Mouse (Mus musculus): Measurements from ENCODE around the gene Nop2. TPM values are rescaled to one million over a fixed set of nuclear protein-coding genes. Genes with fewer than 3 reads are reported as not detected.

The Nop2 gene
- polyA plus RNA-seq, 1 experiment from 2014 or later: 46.8 TPM

DNA sequence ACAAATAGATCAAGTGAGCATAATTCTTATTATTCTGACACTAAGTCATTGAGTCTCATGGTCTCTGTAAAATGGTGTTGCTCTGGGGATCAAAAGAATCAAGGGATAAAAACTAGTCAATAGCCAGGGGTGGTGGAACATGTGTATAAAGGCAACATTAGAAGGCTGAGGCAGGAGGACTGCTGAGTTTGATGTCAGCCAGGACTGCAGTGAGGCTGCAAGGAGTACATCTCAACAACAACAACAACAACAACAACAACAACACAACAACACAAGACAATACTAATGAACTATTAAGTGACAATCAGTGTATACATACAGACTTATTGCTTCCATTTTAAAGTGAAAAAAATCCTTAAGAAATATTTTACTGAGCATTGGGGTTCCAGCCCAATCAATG, 59.1 kb downstream of the Nop2 start:
- Histone ChIP-seq H3K36me3 (ENCODE audit: control insufficient read depth, insufficient read depth, low read length) (peaks cover 54% of the 10 kb centered on the region), H3K27ac (ENCODE audit: low read depth, low read length) (no peak overlapping the region; the same call in 1 of the 2 replicates), H3K27me3 (replicated peaks; ENCODE audit: control insufficient read depth, insufficient read depth, low read length) (no peaks in the 10 kb centered on the region), H3K9ac (ENCODE audit: low read length) (peak overlapping the region; percentile 71), H3K4me1 (ENCODE audit: control insufficient read depth, insufficient read depth, low read length) (peaks cover 7% of the 10 kb centered on the region), H3K4me2 (ENCODE audit: low read length) (peak overlapping the region; percentile 60), H3K9me3 (replicated peaks; ENCODE audit: control insufficient read depth, low read length) (no peaks in the 10 kb centered on the region), H3K4me3 (ENCODE audit: low read depth, low read length) (peak overlapping the region; percentile 51)
- DNase-seq (ENCODE audit: low spot score): peak; percentile 16
- ATAC-seq: no peak

- peak within 1 kb of the TSS; percentile 99 for H3K27ac ChIP-seq (ENCODE audit: low read depth, low read length)
- no peaks in the 10 kb centered on the region for H3K27me3 ChIP-seq (replicated peaks; ENCODE audit: control insufficient read depth, insufficient read depth, low read length)
- H3K9ac ChIP-seq (ENCODE audit: low read length): peak within 1 kb of the TSS; percentile 81
- no peaks in the 10 kb centered on the region for H3K9me3 ChIP-seq (replicated peaks; ENCODE audit: control insufficient read depth, low read length)
- peaks cover 47% of the 10 kb centered on the region for H3K36me3 ChIP-seq (ENCODE audit: control insufficient read depth, insufficient read depth, low read length)
- peak within 1 kb of the TSS; percentile 51 for H3K4me3 ChIP-seq (ENCODE audit: low read depth, low read length)
- WGBS: under 1% methylated on average over 54 of the region's 54 CpGs
- H3K4me1 ChIP-seq (ENCODE audit: control insufficient read depth, insufficient read depth, low read length): peaks cover 7% of the 10 kb centered on the region
- ATAC-seq: peak; percentile 97
- peak; percentile 99 for DNase-seq (ENCODE audit: low spot score)
- H3K4me2 ChIP-seq (ENCODE audit: low read length): peak within 1 kb of the TSS; percentile 84
These were observed 59.8 kb downstream of the Nop2 start, which contains the start of the genes Ncapd2 and Mrpl51 for GRCm38 (mm10) chr6:125191332-125192015. Gene Ncapd2 (minus strand): TSS chr6:125191701. Gene Mrpl51 (plus strand): TSS chr6:125191801.

DNA sequence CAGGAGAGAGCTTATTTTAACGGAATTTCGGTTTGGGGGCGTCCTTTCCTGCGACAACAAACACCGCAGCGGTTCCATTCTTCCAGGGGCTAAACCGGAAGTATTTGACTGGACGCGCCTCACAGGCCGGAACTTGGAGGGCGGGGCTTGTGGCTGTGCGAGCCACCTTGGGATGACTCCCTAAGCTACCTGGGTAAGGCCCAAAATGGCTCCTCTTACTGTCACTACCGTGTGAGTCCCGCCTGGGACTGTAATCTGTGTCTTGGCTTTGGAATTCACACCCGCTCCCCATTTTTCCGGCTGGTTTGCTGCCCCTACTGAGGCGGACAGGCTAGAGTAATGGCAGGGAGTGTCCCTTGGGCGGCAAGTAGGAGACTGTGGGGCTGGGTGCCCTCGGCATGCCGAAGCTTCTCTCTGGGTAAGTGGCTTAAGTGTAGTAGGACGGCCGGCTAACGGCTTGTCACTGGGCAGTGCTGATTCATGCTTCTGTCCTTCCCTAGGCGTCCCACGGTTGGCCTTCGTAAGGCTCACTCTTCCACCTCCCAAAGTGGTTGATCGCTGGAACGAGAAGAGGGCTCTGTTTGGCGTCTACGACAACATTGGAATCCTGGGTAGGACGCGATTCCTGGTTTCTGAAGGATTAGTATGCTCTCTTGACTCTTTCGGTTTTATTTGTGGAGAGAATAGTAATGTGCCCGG, 60.5 kb downstream of the Nop2 start:
- DNase-seq (ENCODE audit: low spot score) (peak; percentile 97), ATAC-seq (peak; percentile 93)
- H3K4me2 ChIP-seq (ENCODE audit: low read length): peak overlapping the region; percentile 84
- no peaks in the 10 kb centered on the region for H3K27me3 ChIP-seq (replicated peaks; ENCODE audit: control insufficient read depth, insufficient read depth, low read length)
- H3K27ac ChIP-seq (ENCODE audit: low read depth, low read length): peak overlapping the region; percentile 99
- H3K9me3 ChIP-seq (replicated peaks; ENCODE audit: control insufficient read depth, low read length): no peaks in the 10 kb centered on the region
- H3K4me1 ChIP-seq (ENCODE audit: control insufficient read depth, insufficient read depth, low read length): peaks cover 7% of the 10 kb centered on the region
- WGBS: under 1% methylated on average over 34 of the region's 34 CpGs
- peak overlapping the region; percentile 81 for H3K9ac ChIP-seq (ENCODE audit: low read length)
- peak overlapping the region; percentile 51 for H3K4me3 ChIP-seq (ENCODE audit: low read depth, low read length)
- peaks cover 40% of the 10 kb centered on the region for H3K36me3 ChIP-seq (ENCODE audit: control insufficient read depth, insufficient read depth, low read length)

- Histone ChIP-seq H3K27me3 (replicated peaks; ENCODE audit: control insufficient read depth, insufficient read depth, low read length) (no peaks in the 10 kb centered on the region), H3K9ac (ENCODE audit: low read length) (peak overlapping the region; percentile 81), H3K36me3 (ENCODE audit: control insufficient read depth, insufficient read depth, low read length) (peaks cover 34% of the 10 kb centered on the region), H3K4me3 (ENCODE audit: low read depth, low read length) (peak overlapping the region; percentile 51), H3K27ac (ENCODE audit: low read depth, low read length) (0 out of 2 replicates have a peak overlapping the region, but pooled peaks have one; percentile 99), H3K4me2 (ENCODE audit: low read length) (peak overlapping the region; percentile 84), H3K9me3 (replicated peaks; ENCODE audit: control insufficient read depth, low read length) (no peaks in the 10 kb centered on the region), H3K4me1 (ENCODE audit: control insufficient read depth, insufficient read depth, low read length) (peaks cover 7% of the 10 kb centered on the region)
- 43% methylated on average over 5 of the region's 5 CpGs for WGBS
- DNase-seq (ENCODE audit: low spot score) (no peak), ATAC-seq (no peak)
These were observed 61.1 kb downstream of the Nop2 start for GRCm38 (mm10) chr6:125192841-125193240.

GRCm38 (mm10) chr6:125193390-125193789, 61.7 kb downstream of the Nop2 start:
- peaks cover 28% of the 10 kb centered on the region for H3K36me3 ChIP-seq (ENCODE audit: control insufficient read depth, insufficient read depth, low read length)
- no peak overlapping the region for H3K4me3 ChIP-seq (ENCODE audit: low read depth, low read length)
- no peak overlapping the region for H3K27ac ChIP-seq (ENCODE audit: low read depth, low read length)
- H3K9me3 ChIP-seq (replicated peaks; ENCODE audit: control insufficient read depth, low read length): no peaks in the 10 kb centered on the region
- 0 out of 2 replicates have a peak overlapping the region, but pooled peaks have one; percentile 84 for H3K4me2 ChIP-seq (ENCODE audit: low read length)
- ATAC-seq (no peak), DNase-seq (ENCODE audit: low spot score) (no peak)
- H3K27me3 ChIP-seq (replicated peaks; ENCODE audit: control insufficient read depth, insufficient read depth, low read length): no peaks in the 10 kb centered on the region
- peaks cover 7% of the 10 kb centered on the region for H3K4me1 ChIP-seq (ENCODE audit: control insufficient read depth, insufficient read depth, low read length)
- H3K9ac ChIP-seq (ENCODE audit: low read length): no peak overlapping the region
- WGBS: 88% methylated on average over 7 of the region's 7 CpGs

Small RNA genes within 50 kb of the gene (microRNA-seq; reads per million reads assigned to microRNA genes)
- gene Mir7045: not detected

Other genes with a start within 250 kb of the Nop2 start
- 0.29 and 0.38 TPM in 2 replicates for gene Cd4, start 243.7 kb upstream of the Nop2 start, polyA plus RNA-seq (2014; fragmentation: Nextera tagmentation; extraction: Ambion mirVana)
- gene Lag3, start 220.2 kb upstream of the Nop2 start, polyA plus RNA-seq (2014; fragmentation: Nextera tagmentation; extraction: Ambion mirVana): 1.2 and 2.7 TPM in 2 replicates
- 479 and 481 TPM in 2 replicates for gene Ptms, start 211.8 kb upstream of the Nop2 start, polyA plus RNA-seq (2014; fragmentation: Nextera tagmentation; extraction: Ambion mirVana)
- gene Mlf2, start 200.5 kb upstream of the Nop2 start, polyA plus RNA-seq (2014; fragmentation: Nextera tagmentation; extraction: Ambion mirVana): 470 and 520 TPM in 2 replicates
- 96.5 and 105 TPM in 2 replicates for gene Cops7a, start 166.4 kb upstream of the Nop2 start, polyA plus RNA-seq (2014; fragmentation: Nextera tagmentation; extraction: Ambion mirVana)
- 22.6 and 28.0 TPM in 2 replicates for gene Pianp, start 135.2 kb upstream of the Nop2 start, polyA plus RNA-seq (2014; fragmentation: Nextera tagmentation; extraction: Ambion mirVana)
- 8.4 and 9.8 TPM in 2 replicates for gene Zfp384, start 122.8 kb upstream of the Nop2 start, polyA plus RNA-seq (2014; fragmentation: Nextera tagmentation; extraction: Ambion mirVana)
- gene Ing4, start 92.1 kb upstream of the Nop2 start, polyA plus RNA-seq (2014; fragmentation: Nextera tagmentation; extraction: Ambion mirVana): 178 and 181 TPM in 2 replicates
- 10.2 and 14.8 TPM in 2 replicates for gene Acrbp, start 82.2 kb upstream of the Nop2 start, polyA plus RNA-seq (2014; fragmentation: Nextera tagmentation; extraction: Ambion mirVana)
- 0.21 and 0.81 TPM in 2 replicates for gene Lpar5, start 64.0 kb upstream of the Nop2 start, polyA plus RNA-seq (2014; fragmentation: Nextera tagmentation; extraction: Ambion mirVana)
- 61.1 and 66.1 TPM in 2 replicates for gene Chd4, start 35.9 kb upstream of the Nop2 start, polyA plus RNA-seq (2014; fragmentation: Nextera tagmentation; extraction: Ambion mirVana)
- 10.8 and 13.4 TPM in 2 replicates for gene Iffo1, start 13.3 kb downstream of the Nop2 start, polyA plus RNA-seq (2014; fragmentation: Nextera tagmentation; extraction: Ambion mirVana)
- gene Gapdh, start 34.6 kb downstream of the Nop2 start, polyA plus RNA-seq (2014; fragmentation: Nextera tagmentation; extraction: Ambion mirVana): 1,676 and 1,964 TPM in 2 replicates
- 64.4 and 67.6 TPM in 2 replicates for gene Ncapd2, start 59.8 kb downstream of the Nop2 start, polyA plus RNA-seq (2014; fragmentation: Nextera tagmentation; extraction: Ambion mirVana)
- 160 and 179 TPM in 2 replicates for gene Mrpl51, start 59.9 kb downstream of the Nop2 start, polyA plus RNA-seq (2014; fragmentation: Nextera tagmentation; extraction: Ambion mirVana)
- gene Vamp1, start 83.6 kb downstream of the Nop2 start, polyA plus RNA-seq (2014; fragmentation: Nextera tagmentation; extraction: Ambion mirVana): 1.7 and 2.7 TPM in 2 replicates
- 1.8 and 2.6 TPM in 2 replicates for gene Tapbpl, start 100.0 kb downstream of the Nop2 start, polyA plus RNA-seq (2014; fragmentation: Nextera tagmentation; extraction: Ambion mirVana)
- gene Cd27, start 105.1 kb downstream of the Nop2 start, polyA plus RNA-seq (2014; fragmentation: Nextera tagmentation; extraction: Ambion mirVana): 0.24 and 0.37 TPM in 2 replicates
- 0.15 TPM in 1 of 2 replicates, not detected in the other for gene Tuba3a, start 154.1 kb downstream of the Nop2 start, polyA plus RNA-seq (2014; fragmentation: Nextera tagmentation; extraction: Ambion mirVana)
- 10.8 and 12.9 TPM in 2 replicates for gene Ltbr, start 182.0 kb downstream of the Nop2 start, polyA plus RNA-seq (2014; fragmentation: Nextera tagmentation; extraction: Ambion mirVana)
- gene Scnn1a, start 188.8 kb downstream of the Nop2 start, polyA plus RNA-seq (2014; fragmentation: Nextera tagmentation; extraction: Ambion mirVana): 0.29 and 0.37 TPM in 2 replicates
- 14.2 and 16.2 TPM in 2 replicates for gene Tnfrsf1a, start 217.5 kb downstream of the Nop2 start, polyA plus RNA-seq (2014; fragmentation: Nextera tagmentation; extraction: Ambion mirVana)
- gene Plekhg6, start 248.9 kb downstream of the Nop2 start, polyA plus RNA-seq (2014; fragmentation: Nextera tagmentation; extraction: Ambion mirVana): 0.16 TPM in 1 of 2 replicates, not detected in the other